Mouse (Mus musculus) lung, embryonic 15.5 days (tissue): ENCODE measurements around the gene Clptm1. TPM values are rescaled to one million over a fixed set of nuclear protein-coding genes. Genes with fewer than 3 reads are reported as not detected.

Experiments
- ATAC-seq: fragments of 200-750 bp; cut with Nextera tagmentation; 2 replicates; pipeline ENCODE4 v1.8.0; 2017; ENCODE audit warnings: moderate number of reproducible peaks, borderline replicate concordance; ENCODE audit not compliant: low FRiP score, low TSS enrichment; ENCODE audit errors: extremely low read depth
- H3K27ac ChIP-seq: fragments of 300-500 bp; sonication (generic); 2 replicates; pipeline ENCODE4 v1.5.1; 2015; ENCODE audit warnings: moderate library complexity, mild to moderate bottlenecking, inconsistent platforms
- H3K27me3 ChIP-seq: fragments of 300-500 bp; sonication (generic); 2 replicates; pipeline ENCODE4 v1.6.1; 2015; ENCODE audit warnings: inconsistent platforms
- H3K36me3 ChIP-seq: fragments of 300-500 bp; sonication (generic); 2 replicates; pipeline ENCODE4 v1.6.1; 2015; ENCODE audit warnings: inconsistent platforms
- H3K4me1 ChIP-seq: fragments of 300-500 bp; sonication (generic); 2 replicates; pipeline ENCODE4 v1.6.1; 2015; ENCODE audit warnings: inconsistent platforms
- H3K4me2 ChIP-seq: fragments of 300-500 bp; sonication (generic); 2 replicates; pipeline ENCODE4 v1.6.1; 2015; ENCODE audit warnings: inconsistent platforms, mild to moderate bottlenecking, moderate library complexity
- H3K4me3 ChIP-seq: fragments of 300-500 bp; sonication (generic); 2 replicates; pipeline ENCODE4 v1.5.1; 2015; ENCODE audit warnings: mild to moderate bottlenecking, inconsistent platforms
- H3K9ac ChIP-seq: fragments of 300-500 bp; sonication (generic); 2 replicates; pipeline ENCODE4 v1.6.1; 2015; ENCODE audit warnings: inconsistent platforms
- H3K9me3 ChIP-seq: fragments of 300-500 bp; sonication (generic); 2 replicates; pipeline ENCODE4 v1.6.1; 2016; ENCODE audit warnings: inconsistent platforms
- WGBS: fragments of 180-500 bp; shearing (Covaris S2); methylation state at CpG from one replicate; pipeline ENCODE4 v1.1.7; 2015; 5-methylcytosine and 5-hydroxymethylcytosine counted together
- polyA plus RNA-seq: library from polyadenylated mRNA; unstranded; fragments of >200 nt; fragmentation: Nextera tagmentation; extraction: Ambion mirVana; gene quantifications from 2 replicates; pipeline ENCODE4 v1.2.1, GENCODE M21; 2015

Gene Clptm1
- polyA plus RNA-seq: 81.8 and 86.8 TPM in 2 replicates

DNA sequence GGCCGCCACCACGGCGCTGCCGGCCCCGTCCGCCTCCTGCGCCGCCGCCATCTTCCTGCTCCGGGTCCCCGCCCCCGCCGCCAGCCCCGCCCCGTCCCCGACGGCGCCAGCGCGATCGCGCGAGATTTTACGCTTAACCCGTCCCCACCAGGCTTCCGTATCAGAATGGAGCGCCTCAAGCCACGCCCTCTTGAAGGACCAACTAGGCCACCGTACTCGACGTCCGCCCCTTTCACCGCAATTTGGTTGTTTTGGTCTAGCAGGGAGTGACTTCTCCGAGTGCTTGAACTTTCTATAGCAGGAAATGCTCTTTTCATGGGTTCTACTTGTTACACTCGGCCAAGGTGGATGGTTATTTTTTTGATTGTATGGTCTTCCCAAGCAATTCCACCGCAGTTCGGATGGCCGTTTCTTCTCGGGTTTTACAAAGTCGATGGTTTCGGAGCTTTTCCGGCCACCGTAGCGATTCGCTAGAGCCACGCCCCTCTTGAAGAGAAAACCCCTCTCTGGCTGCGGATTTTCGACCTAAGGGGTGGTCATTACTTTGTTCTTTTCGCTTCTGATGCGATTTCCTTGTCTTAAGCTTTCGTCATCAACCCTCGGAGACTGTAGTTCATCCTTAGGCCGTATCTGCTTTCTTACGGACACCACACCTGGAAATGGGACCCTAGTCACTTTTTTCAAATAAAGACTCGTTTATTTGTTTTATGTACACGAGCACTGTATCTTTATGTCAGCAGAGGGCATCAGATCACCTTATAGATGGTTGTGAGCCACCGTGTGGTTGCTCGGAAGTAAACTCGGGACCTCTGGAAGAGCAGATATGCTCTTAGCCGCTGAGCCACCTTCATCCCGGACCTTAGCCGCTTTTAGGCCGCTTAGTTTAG is at the start of gene Clptm1:
Gene Clptm1 (minus strand): TSS at position 79 of the 887 bp plus-strand sequence.
- Histone ChIP-seq H3K36me3 (peaks cover 6% of the 10 kb centered on the region), H3K4me3 (peak within 1 kb of the TSS; percentile 98), H3K4me1 (peaks cover 19% of the 10 kb centered on the region), H3K27me3 (no peaks in the 10 kb centered on the region), H3K9ac (peak within 1 kb of the TSS; percentile 98), H3K27ac (peak within 1 kb of the TSS; percentile 95), H3K4me2 (peak within 1 kb of the TSS; percentile 69), H3K9me3 (no peaks in the 10 kb centered on the region)
- under 1% methylated on average over 63 of the region's 63 CpGs for WGBS
- ATAC-seq: peak; percentile 89

DNA sequence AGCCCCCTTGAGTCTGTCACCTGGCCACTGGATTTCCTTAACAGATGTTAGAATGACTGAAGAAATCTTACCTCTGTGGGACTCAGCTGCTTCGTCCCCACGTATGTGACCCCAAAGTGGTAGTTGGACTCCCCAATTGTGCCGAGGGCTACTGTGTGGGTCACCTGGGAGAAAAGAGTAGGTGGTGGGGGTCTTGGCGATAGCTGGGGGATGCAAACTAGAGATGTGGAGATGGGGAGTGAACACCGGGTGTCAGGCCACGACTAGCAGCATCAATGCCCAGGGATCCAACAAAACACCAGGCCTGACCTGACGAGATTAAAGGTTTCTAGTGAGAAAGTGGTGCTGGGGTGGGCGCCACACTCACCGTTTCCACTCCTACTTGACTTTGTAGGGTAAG is 48.8 kb upstream of the Clptm1 start:
- whole genome bisulfite sequencing: 81% methylated on average over 9 of the region's 9 CpGs
- H3K27ac ChIP-seq: no peak overlapping the region
- no peaks in the 10 kb centered on the region for H3K9me3 ChIP-seq
- H3K9ac ChIP-seq: no peak overlapping the region
- H3K4me2 ChIP-seq: no peak overlapping the region
- H3K4me1 ChIP-seq: peaks cover 24% of the 10 kb centered on the region
- H3K27me3 ChIP-seq: no peaks in the 10 kb centered on the region
- ATAC-seq: no peak
- H3K4me3 ChIP-seq: peak overlapping the region; percentile 87; the same call in 1 of the 2 replicates
- peaks cover 61% of the 10 kb centered on the region for H3K36me3 ChIP-seq

DNA sequence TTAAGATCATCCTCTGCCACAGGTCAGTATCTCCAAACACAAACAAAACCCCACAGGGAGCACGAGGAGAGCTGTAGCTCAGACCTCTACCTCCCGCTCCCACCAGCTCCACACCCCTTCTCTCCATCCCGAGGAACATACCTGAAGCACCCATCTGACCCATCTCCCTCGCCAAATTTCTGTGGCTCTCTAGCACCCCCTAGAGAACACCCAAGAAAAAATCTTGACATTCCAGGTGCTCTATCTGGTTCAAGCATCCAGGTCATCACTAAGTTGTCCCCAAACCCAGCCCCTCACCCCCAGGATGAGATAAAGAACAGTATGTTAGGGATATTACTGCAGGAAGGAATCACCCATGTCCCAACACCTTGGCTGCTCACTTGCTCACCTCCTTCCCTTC is 48.4 kb upstream of the Clptm1 start:
- Histone ChIP-seq H3K4me2 (no peak overlapping the region), H3K4me1 (peaks cover 24% of the 10 kb centered on the region), H3K9me3 (no peaks in the 10 kb centered on the region), H3K9ac (no peak overlapping the region), H3K27ac (no peak overlapping the region), H3K36me3 (peaks cover 60% of the 10 kb centered on the region), H3K27me3 (no peaks in the 10 kb centered on the region), H3K4me3 (no peak overlapping the region)
- WGBS: 39% methylated on average over 4 of the region's 4 CpGs
- ATAC-seq: no peak

DNA sequence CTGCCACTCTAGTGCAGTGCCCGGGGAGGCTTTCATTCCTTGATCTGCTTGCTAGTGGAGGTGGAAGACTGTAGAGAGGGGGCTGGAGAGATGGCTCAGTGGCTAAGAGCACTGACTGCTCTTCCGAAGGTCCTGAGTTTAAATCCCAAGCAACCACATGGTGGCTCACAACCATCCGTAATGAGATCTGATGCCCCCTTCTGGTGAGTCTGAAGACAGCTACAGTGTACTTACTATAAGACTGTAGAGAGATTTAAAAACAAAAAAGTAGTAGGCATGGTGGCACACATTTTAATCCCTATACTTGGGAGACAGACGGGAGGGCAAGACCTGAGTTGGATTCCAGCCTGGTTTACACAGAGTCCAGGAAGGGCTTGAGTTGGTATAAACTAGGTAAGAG is 47.6 kb upstream of the Clptm1 start:
- no peaks in the 10 kb centered on the region for H3K9me3 ChIP-seq
- no peaks in the 10 kb centered on the region for H3K27me3 ChIP-seq
- no peak overlapping the region for H3K4me3 ChIP-seq
- peaks cover 24% of the 10 kb centered on the region for H3K4me1 ChIP-seq
- peaks cover 63% of the 10 kb centered on the region for H3K36me3 ChIP-seq
- H3K27ac ChIP-seq: no peak overlapping the region
- WGBS: 66% methylated on average over 4 of the region's 4 CpGs
- H3K9ac ChIP-seq: no peak overlapping the region
- H3K4me2 ChIP-seq: no peak overlapping the region
- no peak for ATAC-seq

DNA sequence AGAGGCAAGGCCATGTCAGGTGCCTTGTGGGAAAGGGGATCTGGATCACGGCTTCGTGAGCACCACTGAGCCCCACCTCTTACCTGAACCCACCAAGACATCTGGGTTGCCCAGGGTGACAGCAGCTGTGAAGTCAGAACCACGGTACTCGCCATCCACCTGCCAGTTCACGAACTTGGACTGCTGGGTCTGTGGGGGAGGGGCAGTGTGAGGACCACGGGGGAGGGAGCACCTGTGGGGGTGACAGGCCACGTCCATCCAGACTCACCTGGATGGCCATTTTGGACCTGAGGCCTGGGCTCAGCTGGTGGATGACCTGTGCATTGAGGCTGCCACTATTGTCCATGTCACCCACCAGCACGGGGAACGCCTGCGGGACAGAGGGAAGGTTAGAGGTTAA is 45.8 kb upstream of the Clptm1 start:
- no peak for ATAC-seq
- H3K4me1 ChIP-seq: peaks cover 14% of the 10 kb centered on the region
- 89% methylated on average over 10 of the region's 10 CpGs for WGBS
- no peak overlapping the region for H3K4me3 ChIP-seq
- H3K36me3 ChIP-seq: peaks cover 69% of the 10 kb centered on the region
- H3K27ac ChIP-seq: no peak overlapping the region
- no peak overlapping the region for H3K9ac ChIP-seq
- H3K4me2 ChIP-seq: no peak overlapping the region
- no peaks in the 10 kb centered on the region for H3K9me3 ChIP-seq
- H3K27me3 ChIP-seq: no peaks in the 10 kb centered on the region

DNA sequence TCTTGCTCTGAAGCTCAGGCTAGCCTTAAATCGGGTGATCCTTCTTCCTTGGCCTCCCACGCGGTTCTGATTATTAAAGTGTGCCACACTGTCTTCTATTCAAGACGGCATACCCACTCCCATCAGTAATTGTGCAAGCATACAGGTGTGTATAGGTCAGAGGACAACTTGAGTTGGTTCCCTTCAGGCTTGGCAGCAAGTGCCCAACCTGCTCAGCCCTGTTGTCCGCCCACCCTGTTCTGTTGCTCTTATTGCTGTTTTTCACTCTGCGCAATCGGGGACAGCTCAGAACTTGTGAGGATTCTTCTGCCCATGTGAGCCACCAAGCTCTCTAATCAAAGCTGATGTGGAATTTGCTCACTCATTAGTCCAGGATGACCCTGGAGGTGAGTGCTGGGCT is 40.4 kb upstream of the Clptm1 start:
- H3K4me1 ChIP-seq: peaks cover 6% of the 10 kb centered on the region
- WGBS: 96% methylated on average over 7 of the region's 7 CpGs
- H3K36me3 ChIP-seq: peaks cover 60% of the 10 kb centered on the region
- no peaks in the 10 kb centered on the region for H3K27me3 ChIP-seq
- no peak overlapping the region for H3K27ac ChIP-seq
- H3K4me2 ChIP-seq: no peak overlapping the region
- no peak overlapping the region for H3K9ac ChIP-seq
- no peak overlapping the region for H3K4me3 ChIP-seq
- ATAC-seq: no peak
- no peaks in the 10 kb centered on the region for H3K9me3 ChIP-seq

DNA sequence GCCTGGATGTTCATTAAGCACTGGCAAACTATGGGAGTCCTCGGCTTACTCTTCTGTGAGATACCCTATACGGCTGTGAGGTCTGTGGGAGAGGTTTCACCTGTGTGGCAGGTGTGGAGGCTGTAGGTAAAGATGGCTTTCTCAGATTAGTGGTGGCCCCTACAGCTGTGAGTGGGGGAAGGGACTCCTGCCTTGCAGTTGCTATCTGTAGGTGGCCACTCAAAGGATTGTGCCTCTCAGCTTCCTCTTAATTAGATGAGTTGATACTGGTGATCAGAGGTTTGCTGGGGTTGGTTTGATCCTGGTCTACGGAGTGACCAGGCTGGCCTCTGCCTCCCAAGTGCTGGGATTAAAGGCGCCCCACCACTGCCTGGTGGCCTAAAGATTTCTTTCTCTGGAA is 39.6 kb upstream of the Clptm1 start:
- ATAC-seq: no peak
- Histone ChIP-seq H3K9ac (no peak overlapping the region), H3K4me1 (peaks cover 8% of the 10 kb centered on the region), H3K36me3 (peaks cover 54% of the 10 kb centered on the region), H3K27me3 (no peaks in the 10 kb centered on the region), H3K4me3 (no peak overlapping the region), H3K4me2 (no peak overlapping the region), H3K9me3 (no peaks in the 10 kb centered on the region), H3K27ac (no peak overlapping the region)
- WGBS: 85% methylated on average over 4 of the region's 4 CpGs

DNA sequence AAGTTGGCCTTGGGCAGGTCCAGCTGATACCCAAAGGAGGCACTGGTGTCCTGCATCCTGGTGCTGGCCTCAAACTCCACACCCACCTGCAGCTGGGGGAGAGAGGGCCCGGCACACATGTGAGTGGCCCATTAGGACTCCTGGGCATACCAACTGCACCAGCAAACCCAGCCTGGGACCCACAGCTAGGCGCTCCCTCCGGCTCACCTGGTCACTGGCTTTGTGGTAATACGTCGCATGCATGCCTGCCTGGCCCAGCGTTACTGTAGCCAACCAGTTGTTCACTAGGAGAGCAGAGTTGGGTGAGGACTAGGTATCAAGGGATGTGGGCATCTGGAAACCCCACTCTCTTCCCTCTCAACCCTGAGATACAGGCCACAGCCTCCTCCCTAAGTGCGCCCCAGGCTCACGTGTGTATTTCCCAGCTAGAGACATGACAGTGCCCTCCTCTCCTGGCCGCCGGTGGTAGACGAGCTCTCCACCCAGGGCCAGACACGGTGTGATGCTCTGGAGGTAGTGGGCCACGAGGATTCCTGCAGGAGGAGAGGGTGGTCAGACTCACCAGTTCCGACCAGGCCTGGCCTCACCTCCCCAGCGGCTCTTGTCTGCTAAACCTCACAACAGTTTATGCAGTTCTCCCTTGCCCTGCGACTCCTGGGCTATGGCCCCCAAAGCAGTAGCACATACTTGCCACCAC is 38.2 kb upstream of the Clptm1 start:
- no peak overlapping the region for H3K27ac ChIP-seq
- peaks cover 41% of the 10 kb centered on the region; the same call in 1 of the 2 replicates for H3K36me3 ChIP-seq
- WGBS: 88% methylated on average over 16 of the region's 16 CpGs
- H3K4me3 ChIP-seq: no peak overlapping the region
- H3K27me3 ChIP-seq: no peaks in the 10 kb centered on the region
- H3K9ac ChIP-seq: no peak overlapping the region
- no peak overlapping the region for H3K4me2 ChIP-seq
- peaks cover 21% of the 10 kb centered on the region for H3K4me1 ChIP-seq
- H3K9me3 ChIP-seq: no peaks in the 10 kb centered on the region
- ATAC-seq: no peak

DNA sequence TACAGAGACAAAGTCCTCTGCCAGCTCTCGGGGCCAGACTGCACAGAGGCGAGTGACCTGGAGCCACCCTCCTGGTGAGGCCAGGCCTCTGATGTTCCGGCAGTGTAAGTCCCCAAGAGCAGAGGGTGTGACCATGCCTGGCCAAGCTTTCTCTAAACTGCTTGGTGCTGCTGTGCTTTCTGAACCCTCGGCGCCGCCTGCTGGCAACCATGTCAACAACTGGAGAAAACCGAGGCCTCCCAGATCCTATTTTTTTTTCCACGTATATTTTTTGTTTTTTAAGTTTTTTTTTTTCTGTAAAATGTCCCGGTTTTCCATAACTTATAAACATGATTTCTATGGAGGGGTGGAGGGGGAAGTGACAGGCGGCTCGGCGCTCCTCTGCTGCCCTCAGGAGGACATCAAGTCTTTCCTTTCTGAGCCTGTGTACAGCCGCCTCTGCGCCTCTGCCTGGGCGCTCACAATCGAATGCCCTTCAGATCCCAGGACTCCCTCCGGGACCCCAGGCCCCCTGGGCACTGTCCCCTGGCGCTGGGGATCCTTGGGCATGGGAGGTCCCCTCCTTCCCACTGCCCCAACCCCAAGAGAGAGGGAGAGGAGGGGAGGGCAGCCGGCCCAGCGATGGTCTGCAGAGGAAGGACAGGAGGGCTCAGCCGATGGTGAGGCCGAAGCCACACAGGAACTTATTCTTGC is 36.4 kb upstream of the Clptm1 start:
- WGBS: 26% methylated on average over 22 of the region's 22 CpGs
- Histone ChIP-seq H3K4me1 (peaks cover 25% of the 10 kb centered on the region), H3K36me3 (peaks cover 29% of the 10 kb centered on the region; the same call in 1 of the 2 replicates), H3K27me3 (no peaks in the 10 kb centered on the region), H3K9ac (no peak overlapping the region; the same call in 1 of the 2 replicates), H3K9me3 (no peaks in the 10 kb centered on the region), H3K4me2 (no peak overlapping the region), H3K27ac (no peak overlapping the region), H3K4me3 (no peak overlapping the region)
- ATAC-seq: peak; percentile 41; the same call in 1 of the 2 replicates

DNA sequence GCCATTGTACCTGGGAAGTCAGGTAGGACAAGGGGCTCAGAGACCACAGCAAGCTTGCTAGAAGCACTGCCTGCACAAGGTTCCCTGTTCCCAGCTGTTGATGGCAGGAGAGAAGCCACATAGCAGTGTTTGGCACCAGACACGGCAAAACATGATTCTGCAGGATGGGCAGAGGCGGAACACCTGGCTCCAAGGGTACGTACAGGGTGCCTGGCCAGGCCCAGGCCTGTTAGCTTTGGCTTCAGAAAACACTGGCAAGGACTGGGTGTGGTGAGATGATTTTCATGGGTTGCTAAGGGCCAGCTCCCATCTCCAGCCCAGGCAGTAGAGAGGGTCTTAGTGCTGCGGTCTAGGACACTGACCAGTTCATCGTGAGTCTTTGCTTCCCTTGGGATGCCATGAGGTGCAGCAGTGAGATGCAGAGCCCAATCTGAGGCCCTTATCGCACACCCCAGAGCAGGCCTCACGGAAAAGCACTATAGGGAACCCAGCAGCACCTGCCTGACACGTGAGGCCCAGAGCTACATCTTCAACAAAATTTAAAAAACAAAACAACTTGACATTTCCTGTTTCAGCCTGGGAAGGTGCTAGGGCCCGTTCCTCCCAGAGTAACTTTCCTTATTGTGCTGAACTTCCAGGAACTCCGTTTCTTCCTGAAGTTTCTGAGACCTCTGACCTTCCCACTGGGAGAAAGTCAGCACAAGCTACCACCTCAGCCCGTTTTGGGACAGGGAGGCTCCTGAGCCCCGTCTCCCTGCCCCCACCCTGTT is 35.7 kb upstream of the Clptm1 start:
- no peak for ATAC-seq
- Histone ChIP-seq H3K4me2 (no peak overlapping the region), H3K27me3 (no peaks in the 10 kb centered on the region), H3K4me1 (peaks cover 26% of the 10 kb centered on the region), H3K9ac (no peak overlapping the region), H3K36me3 (peaks cover 27% of the 10 kb centered on the region; the same call in 1 of the 2 replicates), H3K4me3 (no peak overlapping the region), H3K27ac (no peak overlapping the region), H3K9me3 (no peaks in the 10 kb centered on the region)
- 54% methylated on average over 12 of the region's 12 CpGs for WGBS

DNA sequence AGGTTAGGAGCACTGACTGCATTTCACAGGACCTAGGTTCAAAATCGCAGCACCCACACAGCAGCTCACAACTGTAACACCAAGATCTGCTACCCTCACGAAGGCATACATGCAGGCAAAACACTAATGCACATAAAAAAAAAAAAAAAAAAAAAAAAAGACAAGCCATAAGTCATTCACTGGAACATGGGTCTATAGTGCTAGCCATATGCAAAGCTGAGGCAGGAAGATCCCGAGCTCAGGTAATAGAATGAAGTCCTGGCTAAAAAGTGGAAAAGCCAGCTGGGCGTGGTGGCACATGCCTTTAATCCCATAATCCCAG is 35.0 kb upstream of the Clptm1 start:
- Histone ChIP-seq H3K27me3 (no peaks in the 10 kb centered on the region), H3K4me1 (peaks cover 33% of the 10 kb centered on the region), H3K36me3 (peaks cover 27% of the 10 kb centered on the region; the same call in 1 of the 2 replicates), H3K9me3 (no peaks in the 10 kb centered on the region), H3K9ac (no peak overlapping the region), H3K4me2 (no peak overlapping the region), H3K27ac (no peak overlapping the region), H3K4me3 (no peak overlapping the region)
- 83% methylated on average over 4 of the region's 4 CpGs for WGBS
- no peak for ATAC-seq
